Mouse (Mus musculus) heart, adult 2 months (tissue): Measurements from ENCODE around the gene Triap1.

Source experiments
- CTCF ChIP-seq: fragments of 200-600 bp; IDR thresholded peaks from 2 replicates; pipeline ENCODE4 v1.8.1; 2022; ENCODE audit warnings: antibody characterized with exemption, mild to moderate bottlenecking, moderate library complexity
- EP300 ChIP-seq: fragments of 200-500 bp; IDR thresholded peaks from 2 replicates; pipeline ENCODE4 v1.6.1; 2011; ENCODE audit warnings: low read depth, low read length, control low read depth; ENCODE audit not compliant: insufficient read depth
- POLR2A ChIP-seq: fragments of 200-500 bp; IDR thresholded peaks from 2 replicates; pipeline ENCODE4 v1.6.1; 2011; ENCODE audit warnings: mild to moderate bottlenecking, low read depth, low read length, control low read depth; ENCODE audit not compliant: insufficient read depth

DNA sequence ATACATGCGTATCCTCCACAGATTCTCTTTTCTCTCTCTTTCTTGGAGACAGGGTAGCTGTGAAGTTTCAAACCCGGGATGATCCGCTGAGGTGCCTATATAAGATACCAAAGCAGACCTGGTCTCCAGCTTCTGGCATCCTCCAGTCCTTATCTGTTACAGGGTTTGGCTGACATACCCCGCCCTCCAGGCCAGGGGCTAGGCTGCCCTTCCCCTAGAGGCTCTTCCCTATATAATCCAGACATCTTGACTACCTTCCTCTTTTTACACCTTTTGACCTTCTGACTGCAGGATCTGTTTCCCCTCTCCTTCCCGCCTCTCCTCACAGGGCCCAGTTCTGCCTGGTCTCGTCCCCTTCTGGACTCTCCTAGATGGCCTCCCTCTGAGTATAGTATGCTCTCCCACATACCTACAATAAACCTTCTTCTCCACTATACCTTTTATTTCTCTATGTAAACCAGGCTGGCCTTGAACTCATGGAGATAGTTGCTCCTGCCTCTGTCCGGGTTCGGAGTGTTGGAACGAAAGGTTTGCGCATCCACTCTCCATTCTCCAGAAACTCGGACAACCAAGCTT is 14.7 kb upstream of the Triap1 start:
- TF ChIP-seq CTCF (no peak), POLR2A (no peak), EP300 (no peak)
